Mouse (Mus musculus) heart, postnatal 0 days (tissue): ENCODE results near the gene Gal3st3. TPM values are rescaled to one million over a fixed set of nuclear protein-coding genes. Genes with fewer than 3 reads are reported as not detected.

Source experiments
- ATAC-seq: fragments of 200-750 bp; cut with Nextera tagmentation; 2 replicates; pipeline ENCODE4 v1.8.0; 2017; ENCODE audit warnings: low read depth, moderate number of reproducible peaks, moderate library complexity; ENCODE audit not compliant: insufficient read depth
- DNase-seq: peaks from one replicate; pipeline ENCODE4 v3.0.0-alpha.2; 2016; ENCODE audit warnings: low spot score
- H3K27ac ChIP-seq: fragments of 300-500 bp; sonication (generic); 2 replicates; pipeline ENCODE4 v1.5.1; 2014; ENCODE audit warnings: low read depth, mild to moderate bottlenecking
- H3K27me3 ChIP-seq: fragments of 300-500 bp; sonication (generic); 2 replicates; pipeline ENCODE4 v1.6.1; 2014; ENCODE audit warnings: low read length, mixed read lengths; ENCODE audit not compliant: control insufficient read depth, insufficient read depth
- H3K36me3 ChIP-seq: fragments of 300-500 bp; sonication (generic); replicated peaks from 2 replicates; pipeline ENCODE4 v1.6.1; 2014; ENCODE audit warnings: low read length, mixed read lengths; ENCODE audit not compliant: control insufficient read depth, insufficient read depth
- H3K4me1 ChIP-seq: fragments of 300-500 bp; sonication (generic); 2 replicates; pipeline ENCODE4 v1.6.1; 2014; ENCODE audit warnings: antibody characterized with exemption; ENCODE audit not compliant: control insufficient read depth, insufficient read depth
- H3K4me2 ChIP-seq: fragments of 300-500 bp; sonication (generic); 2 replicates; pipeline ENCODE4 v1.6.1; 2014; ENCODE audit warnings: low read depth, mild to moderate bottlenecking, low read length, moderate library complexity
- H3K4me3 ChIP-seq: fragments of 300-500 bp; sonication (generic); 2 replicates; pipeline ENCODE4 v1.5.1; 2014; ENCODE audit warnings: low read depth, low read length
- H3K9ac ChIP-seq: fragments of 300-500 bp; sonication (generic); replicated peaks from 2 replicates; pipeline ENCODE4 v1.6.1; 2014; ENCODE audit warnings: low read depth, low read length, mixed read lengths
- H3K9me3 ChIP-seq: fragments of 300-500 bp; sonication (generic); replicated peaks from 2 replicates; pipeline ENCODE4 v1.6.1; 2016; ENCODE audit warnings: low read length; ENCODE audit not compliant: control insufficient read depth
- CTCF ChIP-seq: IDR thresholded peaks from 2 replicates; pipeline ENCODE4 v1.5.1; 2016; ENCODE audit warnings: antibody characterized with exemption, control low read depth, low read depth
- EP300 ChIP-seq: IDR thresholded peaks from 2 replicates; pipeline ENCODE4 v1.6.1; 2016; ENCODE audit warnings: antibody characterized with exemption, low read depth
- WGBS: fragments of 180-500 bp; shearing (Covaris S2); extraction: QIAGEN DNeasy Blood & Tissue Kit; methylation state at CpG from one replicate; pipeline ENCODE4 v1.1.7; 2014; 5-methylcytosine and 5-hydroxymethylcytosine counted together
- polyA plus RNA-seq: library from polyadenylated mRNA; unstranded; fragments of >200 nt; fragmentation: Nextera tagmentation; extraction: Ambion mirVana; gene quantifications from 2 replicates; pipeline ENCODE4 v1.2.1, GENCODE M21; 2015
- total RNA-seq: library from RNA; depleted of rRNA; stranded (reverse); fragments of >200 nt; gene quantifications from 2 replicates; pipeline ENCODE4 v1.2.3, GENCODE M21; 2014; ENCODE audit warnings: low replicate concordance

Gal3st3 gene
- total and polyA plus RNA-seq, 2 experiments from 2014 or later = 4.0 to 5.1 TPM

DNA sequence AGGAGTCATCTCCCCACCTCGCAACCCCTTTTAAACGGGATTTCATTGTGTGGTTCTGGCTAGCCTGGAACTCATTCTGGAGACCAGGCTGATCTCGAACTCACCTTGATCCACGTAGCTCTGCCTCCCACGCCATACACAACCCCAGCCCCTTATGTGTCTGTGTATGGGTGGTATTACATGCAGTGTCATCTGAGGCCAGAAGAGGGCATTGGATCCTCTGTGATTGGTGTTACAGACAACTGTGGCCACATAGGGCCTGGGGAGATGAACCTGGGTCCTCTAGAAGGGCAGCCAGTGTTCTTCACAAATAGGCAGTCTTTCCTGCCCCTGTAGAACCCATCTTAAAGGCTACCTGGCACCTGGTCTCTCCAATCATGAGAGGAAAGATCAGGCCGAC is 8.1 kb downstream of the Gal3st3 start:
- peaks cover 6% of the 10 kb centered on the region; the same call in 1 of the 2 replicates for H3K27me3 ChIP-seq
- no peak for ATAC-seq
- H3K4me1 ChIP-seq = no peaks in the 10 kb centered on the region
- H3K27ac ChIP-seq = no peak overlapping the region
- no peak overlapping the region for H3K9ac ChIP-seq
- no peaks in the 10 kb centered on the region for H3K36me3 ChIP-seq
- DNase-seq = no peak
- H3K4me2 ChIP-seq = no peak overlapping the region
- no peak for TF ChIP-seq EP300
- peak; percentile 45 for TF ChIP-seq CTCF
- no peaks in the 10 kb centered on the region for H3K9me3 ChIP-seq
- 84% methylated on average over 6 of the region's 6 CpGs for WGBS
- no peak overlapping the region for H3K4me3 ChIP-seq

- TF ChIP-seq CTCF (no peak), EP300 (no peak)
- no peak overlapping the region for H3K27ac ChIP-seq
- no peaks in the 10 kb centered on the region for H3K4me1 ChIP-seq
- H3K4me2 ChIP-seq = peak overlapping the region; percentile 27
- DNase-seq = no peak
- H3K4me3 ChIP-seq = peak overlapping the region; percentile 4; the same call in 1 of the 2 replicates
- H3K36me3 ChIP-seq = no peaks in the 10 kb centered on the region
- WGBS = 36% methylated on average over 98 of the region's 98 CpGs
- ATAC-seq = peak; percentile 14; the same call in 1 of the 2 replicates
- no peak overlapping the region for H3K9ac ChIP-seq
- no peaks in the 10 kb centered on the region for H3K9me3 ChIP-seq
- H3K27me3 ChIP-seq = peaks cover 6% of the 10 kb centered on the region; the same call in 1 of the 2 replicates
These were observed 9.0 kb downstream of the Gal3st3 start for GRCm38 (mm10) chr19:5306968-5307734.

GRCm38 (mm10) chr19:5309025-5309424 is 10.9 kb downstream of the Gal3st3 start:
- no peak for DNase-seq
- Histone ChIP-seq H3K9me3 (no peaks in the 10 kb centered on the region), H3K27ac (no peak overlapping the region), H3K9ac (no peak overlapping the region), H3K4me2 (no peak overlapping the region), H3K4me3 (no peak overlapping the region), H3K36me3 (no peaks in the 10 kb centered on the region), H3K27me3 (peaks cover 6% of the 10 kb centered on the region; the same call in 1 of the 2 replicates), H3K4me1 (no peaks in the 10 kb centered on the region)
- 82% methylated on average over 7 of the region's 7 CpGs for WGBS
- TF ChIP-seq EP300 (no peak), CTCF (no peak)
- ATAC-seq = no peak

GRCm38 (mm10) chr19:5313189-5313588 is 15.1 kb downstream of the Gal3st3 start:
- no peak for DNase-seq
- H3K9me3 ChIP-seq = no peaks in the 10 kb centered on the region
- H3K4me2 ChIP-seq = no peak overlapping the region
- H3K27ac ChIP-seq = no peak overlapping the region
- no peak for ATAC-seq
- no peak overlapping the region for H3K9ac ChIP-seq
- no peak overlapping the region for H3K4me3 ChIP-seq
- H3K4me1 ChIP-seq = no peaks in the 10 kb centered on the region
- H3K27me3 ChIP-seq = no peaks in the 10 kb centered on the region
- TF ChIP-seq CTCF (no peak), EP300 (no peak)
- no peaks in the 10 kb centered on the region for H3K36me3 ChIP-seq
- WGBS = 81% methylated on average over 8 of the region's 8 CpGs

DNA sequence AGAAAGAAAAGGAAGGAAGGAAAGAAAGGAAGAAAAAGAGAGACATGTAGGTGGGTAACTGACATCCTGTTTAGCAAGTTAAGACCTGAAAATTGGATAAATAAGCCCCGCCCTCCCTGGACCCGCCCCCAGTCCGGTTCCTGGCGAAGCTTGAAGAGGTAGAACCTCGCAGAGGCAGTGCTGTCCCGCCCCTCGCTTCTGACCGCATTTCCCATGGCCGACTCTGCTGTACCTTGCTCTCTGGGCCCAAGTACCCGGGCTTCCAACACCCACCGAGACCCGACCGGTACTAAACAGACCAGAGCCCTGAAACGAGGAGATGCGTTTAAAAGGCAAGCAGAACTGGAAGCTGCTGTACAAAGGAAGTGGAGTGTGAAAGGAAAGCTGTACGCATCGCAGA is 25.7 kb downstream of the Gal3st3 start:
- Histone ChIP-seq H3K9ac (no peak overlapping the region), H3K4me3 (no peak overlapping the region), H3K27me3 (no peaks in the 10 kb centered on the region), H3K9me3 (no peaks in the 10 kb centered on the region), H3K27ac (no peak overlapping the region), H3K4me2 (no peak overlapping the region), H3K4me1 (no peaks in the 10 kb centered on the region), H3K36me3 (no peaks in the 10 kb centered on the region)
- DNase-seq (no peak), ATAC-seq (no peak)
- 55% methylated on average over 17 of the region's 17 CpGs for WGBS
- TF ChIP-seq EP300 = no peak
- no peak for TF ChIP-seq CTCF

GRCm38 (mm10) chr19:5327970-5328369 is 29.8 kb downstream of the Gal3st3 start:
- Histone ChIP-seq H3K9ac (no peak overlapping the region), H3K27ac (no peak overlapping the region), H3K4me3 (no peak overlapping the region), H3K27me3 (no peaks in the 10 kb centered on the region), H3K9me3 (no peaks in the 10 kb centered on the region), H3K4me1 (no peaks in the 10 kb centered on the region), H3K4me2 (no peak overlapping the region), H3K36me3 (no peaks in the 10 kb centered on the region)
- no peak for ATAC-seq
- DNase-seq = no peak
- TF ChIP-seq CTCF (no peak), EP300 (no peak)
- 73% methylated on average over 19 of the region's 19 CpGs for whole genome bisulfite sequencing
